Mouse (Mus musculus) bone marrow macrophage, adult 2 months (primary cell): Measurements from ENCODE around the gene Krt78.

ENCODE experiments used
- CTCF ChIP-seq: IDR thresholded peaks from 2 replicates; pipeline ENCODE4 v1.5.1; 2012; ENCODE audit warnings: low read depth, mild to moderate bottlenecking, low read length, moderate library complexity
- POLR2A ChIP-seq: IDR thresholded peaks from 2 replicates; pipeline ENCODE4 v1.6.1; 2012; ENCODE audit warnings: mild to moderate bottlenecking, low read depth, low read length, borderline replicate concordance

DNA sequence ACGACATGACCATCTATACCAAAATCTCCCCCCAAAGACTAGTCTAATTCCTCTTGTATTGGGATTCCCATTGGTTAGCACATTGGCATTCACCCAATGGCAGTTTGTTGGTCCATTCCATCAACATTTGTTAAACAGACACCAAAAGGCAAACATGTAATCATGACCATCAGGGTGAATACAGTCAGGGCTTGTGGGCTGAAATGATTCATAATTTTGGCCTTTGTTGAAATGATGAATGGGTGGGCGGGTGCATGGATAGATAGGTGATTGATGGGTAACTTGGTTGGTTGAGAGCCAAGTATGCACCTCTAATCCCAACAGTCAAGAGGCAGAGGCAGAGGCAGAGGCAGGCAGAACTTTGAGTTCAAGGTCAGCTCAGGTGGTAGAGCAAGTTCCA lies 38.0 kb downstream of the Krt78 start:
- no peak for TF ChIP-seq POLR2A
- no peak for TF ChIP-seq CTCF
